Mouse (Mus musculus) heart, adult 2 months (tissue): ENCODE measurements at regions not wholly inside any gene's neighbourhood (a gene's known extent, or its start where the extent isn't known, plus 50 kb on each side); places are given as distances from the start of the nearest gene placed in this dataset.

ENCODE experiments used
- CTCF ChIP-seq: fragments of 200-600 bp; IDR thresholded peaks from 2 replicates; pipeline ENCODE4 v1.8.1; 2022; ENCODE audit warnings: antibody characterized with exemption, mild to moderate bottlenecking, moderate library complexity
- EP300 ChIP-seq: fragments of 200-500 bp; IDR thresholded peaks from 2 replicates; pipeline ENCODE4 v1.6.1; 2011; ENCODE audit warnings: low read depth, low read length, control low read depth; ENCODE audit not compliant: insufficient read depth
- POLR2A ChIP-seq: fragments of 200-500 bp; IDR thresholded peaks from 2 replicates; pipeline ENCODE4 v1.6.1; 2011; ENCODE audit warnings: mild to moderate bottlenecking, low read depth, low read length, control low read depth; ENCODE audit not compliant: insufficient read depth

DNA sequence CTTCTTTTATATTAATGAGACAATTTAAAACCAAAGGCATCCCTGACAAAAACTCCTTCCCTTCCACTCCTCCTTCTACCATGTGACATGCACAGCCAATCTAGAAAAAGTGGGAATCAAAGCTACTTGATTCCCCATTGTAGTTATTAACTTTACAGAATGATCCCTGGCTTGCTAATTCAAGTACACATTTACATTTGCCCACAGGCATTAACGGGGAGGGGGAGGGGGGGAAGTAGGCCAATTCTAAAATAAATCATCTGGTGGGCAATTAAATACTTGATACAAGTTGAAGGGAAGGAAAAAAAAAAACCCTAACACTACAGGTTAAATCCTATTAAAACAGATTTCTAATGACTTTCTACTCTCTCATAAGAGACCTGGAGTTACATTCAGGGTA lies 152.8 kb downstream of the Sox4 start:
- TF ChIP-seq CTCF, result no peak
- TF ChIP-seq EP300, result no peak
- no peak for TF ChIP-seq POLR2A
